Mouse (Mus musculus) retina, adult 2 months (tissue): Measurements from ENCODE around the gene Zswim8.

Experiments used
- DNase-seq: peaks from one replicate; pipeline ENCODE4 v3.0.0-alpha.2; 2012; ENCODE audit warnings: low read depth, low spot score

The Zswim8 gene

DNA sequence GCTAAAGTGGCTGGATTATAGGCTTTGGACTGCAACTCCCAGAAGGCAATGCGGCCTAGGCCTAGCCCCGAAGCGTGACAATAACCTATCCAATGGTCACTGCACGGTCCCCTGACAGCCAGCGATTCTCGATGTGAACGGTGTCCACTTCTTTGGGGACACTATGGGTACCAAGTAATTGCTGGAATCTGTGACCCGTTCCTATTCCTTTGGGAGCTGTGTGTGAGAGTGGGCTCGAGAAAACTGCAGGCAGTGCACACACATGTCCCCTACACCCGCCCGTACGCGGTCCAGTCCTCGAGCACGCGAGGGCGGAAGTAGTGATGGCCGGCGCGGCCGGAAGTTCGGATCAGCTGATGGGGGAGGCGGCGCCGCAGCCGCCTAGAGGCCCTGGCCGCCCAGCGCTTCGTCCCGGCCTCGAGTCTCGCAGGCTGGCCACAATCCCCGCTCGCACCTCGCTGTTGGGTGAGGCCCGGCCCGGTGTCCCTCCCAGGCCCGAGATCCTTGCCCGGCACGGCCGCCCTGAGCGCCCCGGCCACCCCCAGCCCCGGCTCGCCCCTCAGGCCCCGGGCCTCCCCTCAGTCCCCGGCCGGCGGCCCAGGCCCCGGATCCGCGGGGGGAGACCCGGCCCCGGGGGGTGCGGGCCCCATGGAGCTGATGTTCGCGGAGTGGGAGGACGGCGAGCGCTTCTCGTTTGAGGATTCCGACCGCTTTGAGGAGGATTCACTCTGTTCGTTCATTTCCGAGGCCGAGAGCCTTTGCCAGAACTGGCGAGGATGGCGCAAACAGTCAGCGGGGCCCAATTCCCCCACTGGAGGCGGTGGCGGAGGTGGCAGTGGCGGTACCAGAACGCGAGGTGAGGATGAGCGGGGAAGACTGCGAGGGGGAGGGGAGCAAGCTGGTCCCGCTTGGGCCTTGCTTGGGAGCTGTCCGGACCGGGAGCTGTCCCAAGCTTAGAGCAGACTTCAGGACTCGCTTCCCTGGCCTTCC, at the start of gene Zswim8:
TSS of gene Zswim8 (plus strand) at position 352 of the 990 bp plus-strand sequence.
- peak; percentile 84 for DNase-seq

DNA sequence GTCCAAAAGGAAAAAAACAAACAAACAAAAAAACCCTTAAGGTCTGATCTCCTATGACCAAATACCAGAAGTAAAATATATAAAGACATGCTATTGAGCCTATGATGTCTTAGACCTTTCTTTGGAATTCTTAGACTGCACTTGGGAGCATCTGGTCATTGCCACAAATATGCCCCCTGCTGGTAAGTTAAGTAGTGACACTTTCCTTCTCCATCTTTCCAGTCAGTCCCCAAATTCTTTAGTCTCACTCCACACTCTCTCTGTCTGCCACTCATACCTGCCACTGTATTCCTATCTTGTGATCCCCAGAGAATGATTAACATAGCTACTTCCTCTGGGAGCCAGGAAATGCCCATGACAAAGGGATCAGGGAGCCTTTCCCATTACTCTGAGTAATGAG, 49.0 kb upstream of the Zswim8 start:
- DNase-seq: no peak

DNA sequence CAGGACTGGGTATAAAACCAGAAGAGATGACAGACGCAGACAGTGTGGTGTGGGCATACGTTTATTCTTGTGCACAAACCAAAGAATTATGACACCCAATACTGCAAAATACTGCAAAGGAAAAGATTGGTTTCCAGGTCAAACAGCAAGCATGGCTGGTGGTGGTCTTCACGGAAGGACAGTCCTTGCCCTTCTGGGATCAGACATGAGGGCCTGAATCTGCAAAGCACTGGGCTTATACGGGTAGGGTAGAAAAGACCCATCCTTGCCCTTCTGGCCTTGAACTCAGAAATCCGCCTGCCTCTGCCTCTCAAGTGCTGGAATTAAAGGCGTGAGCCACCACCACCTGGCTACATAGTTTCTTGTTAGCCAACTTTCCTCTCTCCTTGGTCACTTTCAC, 48.5 kb upstream of the Zswim8 start:
- no peak for DNase-seq

DNA sequence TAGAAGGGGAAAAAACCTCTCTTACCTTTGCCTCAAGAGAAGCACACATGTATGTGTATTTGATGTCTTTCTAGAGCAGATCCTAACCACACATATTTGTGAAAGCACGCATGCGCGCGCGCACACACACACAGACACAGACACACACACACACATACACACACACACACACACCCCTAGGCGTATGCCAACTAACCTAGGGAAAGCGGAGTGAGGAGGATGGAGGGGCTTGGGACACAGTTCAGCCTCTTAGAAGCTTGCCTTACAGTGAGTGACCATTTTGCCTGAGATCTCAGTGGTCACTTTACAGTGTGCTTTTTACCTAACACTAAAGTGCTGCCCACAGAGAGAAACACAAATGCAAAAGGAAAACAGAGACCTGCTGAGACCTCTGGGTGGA, 47.7 kb upstream of the Zswim8 start:
- DNase-seq: no peak

DNA sequence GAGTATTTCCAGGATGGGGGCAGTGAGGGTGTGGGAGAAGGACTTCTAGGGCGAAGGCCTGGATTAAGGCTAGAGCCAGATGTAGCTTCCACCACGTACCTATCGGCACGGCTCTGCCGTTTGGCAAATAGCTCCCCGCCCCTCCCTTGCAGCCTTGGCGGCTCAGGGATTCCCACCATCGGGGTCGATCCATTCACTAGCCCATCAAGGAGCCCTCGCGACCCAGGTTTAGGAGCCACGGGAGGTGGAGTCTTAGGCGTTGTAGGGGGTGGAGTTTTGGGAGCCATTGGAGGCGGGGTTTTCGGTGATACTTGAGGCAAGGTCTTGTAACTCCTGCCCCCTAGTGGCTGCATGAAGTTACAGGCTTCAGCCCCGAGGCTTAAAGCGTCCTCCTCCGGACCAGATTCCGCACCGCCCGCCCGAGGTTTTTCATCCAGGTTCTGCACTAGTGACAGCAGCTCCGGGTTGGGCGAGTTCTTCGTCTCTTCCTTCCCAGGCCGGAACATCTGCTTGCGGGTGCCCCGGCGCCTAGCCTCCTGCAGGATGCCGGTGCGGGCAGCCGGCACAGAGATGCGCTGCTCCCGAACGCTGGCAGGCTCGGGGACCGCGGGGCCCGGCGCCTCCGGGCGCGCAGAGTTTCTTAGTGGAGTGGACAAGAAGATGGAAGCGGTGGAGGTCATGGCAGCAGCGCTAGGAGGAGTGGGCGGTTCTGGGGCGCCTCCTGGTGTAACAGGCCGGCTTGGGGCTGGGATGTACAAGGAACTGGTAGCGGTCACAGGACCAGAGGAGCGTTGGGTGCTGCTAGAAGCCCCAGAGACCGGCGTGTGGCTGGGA, 46.3 kb upstream of the Zswim8 start:
- DNase-seq: peak; percentile 91

DNA sequence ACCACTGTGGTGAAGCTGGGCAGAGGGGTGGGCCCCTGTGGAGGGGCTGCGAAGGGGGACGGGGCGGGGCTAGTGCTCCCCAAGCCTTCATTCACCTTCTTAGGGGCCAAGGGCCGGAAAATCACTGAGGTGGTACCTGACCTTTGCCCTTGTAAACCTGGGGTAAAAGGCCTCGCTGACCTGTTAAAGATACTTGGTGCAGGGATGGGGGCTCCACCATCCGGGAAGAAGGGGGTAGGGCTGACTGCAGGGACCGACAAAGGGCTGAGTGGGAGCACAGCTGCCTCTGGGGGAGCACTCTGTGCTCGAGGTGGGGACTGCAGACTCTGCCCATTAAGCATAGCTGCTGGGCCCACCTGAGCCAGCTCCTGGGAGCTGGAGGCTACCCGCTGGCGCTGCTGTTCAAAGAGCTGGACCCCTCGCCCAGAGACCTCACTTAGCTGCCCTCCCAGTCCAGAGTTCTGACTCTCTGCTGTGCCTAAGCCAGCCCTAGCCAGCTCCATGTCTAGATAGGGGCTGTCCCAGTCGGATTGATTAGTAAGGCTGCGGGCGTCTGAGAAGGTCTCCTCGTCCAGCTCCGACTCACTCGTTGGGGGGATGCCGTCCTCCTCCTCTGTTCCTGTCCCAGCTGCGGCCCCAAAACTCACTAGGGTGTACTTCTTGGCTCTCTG, 45.6 kb upstream of the Zswim8 start:
- DNase-seq: no peak

DNA sequence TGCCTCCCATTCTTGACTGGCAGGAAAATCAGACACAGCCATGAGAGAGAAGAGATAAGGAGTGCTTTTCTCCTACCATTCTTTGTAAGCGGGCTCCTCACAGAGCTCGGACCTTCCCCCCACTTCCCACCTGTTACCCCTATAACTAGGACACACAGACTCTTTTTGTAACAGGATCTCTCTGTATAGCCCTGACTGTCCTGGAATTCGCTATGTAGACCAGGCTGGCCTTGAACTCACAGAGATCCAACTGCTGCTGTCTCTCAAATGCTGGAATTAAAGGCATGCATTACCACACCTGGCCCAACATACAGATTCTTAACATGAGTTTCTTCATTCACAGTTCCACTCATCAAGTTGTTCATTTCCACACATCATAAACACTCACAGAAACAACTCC, 44.6 kb upstream of the Zswim8 start:
- DNase-seq: no peak

DNA sequence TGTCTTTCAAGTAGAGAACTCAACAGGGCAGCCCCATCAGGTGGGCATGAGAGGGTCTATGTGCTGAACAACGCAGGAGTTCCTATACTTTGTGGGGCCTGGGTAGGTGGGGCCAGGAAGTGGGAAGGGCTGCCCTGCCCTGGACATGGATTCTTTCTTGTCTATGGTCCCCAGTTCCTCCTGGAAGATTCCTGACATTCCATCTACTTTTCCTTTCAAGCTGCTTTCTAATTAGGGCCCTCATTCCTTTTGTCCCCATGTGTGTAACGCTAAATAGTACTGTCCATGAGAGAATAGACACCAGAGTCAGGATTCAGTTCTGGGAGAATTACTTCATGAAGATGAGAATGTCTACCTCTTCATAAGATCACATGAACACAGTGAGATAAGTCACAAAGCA, 43.8 kb upstream of the Zswim8 start:
- no peak for DNase-seq

DNA sequence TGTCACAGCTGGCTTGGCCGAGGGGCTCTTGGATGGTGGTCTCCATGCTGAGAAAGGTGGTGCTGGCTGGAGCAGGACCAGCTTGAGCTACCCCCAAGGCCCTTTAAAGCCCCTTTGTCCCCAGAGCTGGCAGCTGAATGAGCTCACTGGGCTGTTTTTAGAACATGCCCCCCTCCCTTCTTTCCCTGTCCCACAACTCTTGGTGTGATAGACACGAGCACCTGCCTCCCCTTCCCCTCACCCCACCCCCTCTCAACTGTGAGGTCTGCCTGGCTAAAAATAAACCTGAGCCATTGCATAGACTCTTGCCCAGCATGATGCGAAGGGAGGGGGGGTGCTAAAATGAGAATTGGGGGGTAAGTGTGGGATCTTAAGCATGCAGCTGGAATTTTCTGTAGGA, 42.9 kb upstream of the Zswim8 start:
- no peak for DNase-seq

DNA sequence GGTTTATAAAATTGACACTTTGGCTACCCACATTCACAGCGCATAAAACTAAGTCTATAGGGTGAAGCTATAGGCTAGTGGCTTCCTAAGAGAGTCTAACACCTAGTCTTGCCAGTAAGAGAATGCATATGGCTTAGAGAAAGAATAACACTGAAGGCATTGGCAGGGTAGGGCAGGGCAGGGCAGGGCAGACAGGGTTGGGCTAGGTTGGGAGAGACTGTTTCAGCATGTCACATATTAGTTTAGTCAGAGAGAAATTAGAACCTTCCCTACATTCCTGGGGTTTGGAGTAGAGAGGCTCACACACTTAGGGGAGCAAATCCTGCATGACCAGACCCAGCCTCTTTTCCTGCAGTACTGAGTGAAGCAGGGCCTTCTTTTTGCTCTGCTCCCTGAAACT, 39.9 kb upstream of the Zswim8 start:
- no peak for DNase-seq

DNA sequence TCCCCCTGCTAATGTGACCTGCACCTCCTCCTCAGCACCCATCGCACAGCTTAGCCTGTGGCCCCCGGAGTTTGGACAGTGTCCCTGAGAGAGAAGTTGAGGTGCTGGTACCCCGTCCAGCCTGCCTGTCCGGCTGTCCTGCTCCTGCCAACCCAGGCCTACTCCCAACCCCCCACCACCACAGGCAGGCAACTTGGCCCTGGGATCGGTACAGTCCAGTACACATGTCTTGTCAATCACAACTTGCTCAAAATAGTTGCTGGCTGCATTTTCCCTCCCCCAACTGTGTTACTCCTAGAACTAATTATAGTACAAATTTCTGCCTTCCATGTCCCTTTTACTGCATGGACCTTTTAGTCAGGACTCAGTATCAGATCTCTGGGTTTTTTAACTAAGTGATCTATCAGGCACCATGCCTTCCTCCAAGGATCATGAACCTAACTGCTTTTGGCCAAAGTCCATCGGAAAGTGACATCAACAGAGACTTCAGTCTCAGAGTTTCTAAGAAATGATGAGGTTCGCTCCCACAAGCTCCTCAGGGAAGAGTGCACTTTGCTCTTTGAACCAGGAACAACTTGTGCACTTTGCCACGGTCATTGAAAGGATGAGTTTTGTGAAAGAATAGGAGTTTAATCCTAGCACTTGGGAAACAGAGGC, 39.1 kb upstream of the Zswim8 start, which contains the start of gene Synpo2l:
TSS of gene Synpo2l (minus strand) at position 201 of the 657 bp plus-strand sequence.
- no peak for DNase-seq

DNA sequence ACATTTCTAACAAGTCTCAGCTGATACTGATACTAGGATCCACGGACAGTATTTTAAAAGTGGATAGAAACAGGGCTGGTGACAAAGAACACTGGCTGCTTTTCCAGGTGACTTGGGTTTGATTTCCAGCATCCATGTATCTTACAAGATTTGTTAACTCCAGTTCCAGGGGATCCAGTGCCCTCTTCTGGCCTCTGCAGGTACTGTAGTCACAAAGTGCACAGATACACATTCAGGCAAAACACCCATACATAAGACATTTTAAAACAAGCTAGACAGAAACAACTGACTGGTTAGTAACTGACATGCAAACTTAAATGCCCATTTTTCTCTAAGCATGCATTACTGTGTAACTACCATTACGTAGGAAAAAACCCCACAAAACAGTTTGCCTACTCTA, 34.4 kb upstream of the Zswim8 start:
- DNase-seq: no peak

DNA sequence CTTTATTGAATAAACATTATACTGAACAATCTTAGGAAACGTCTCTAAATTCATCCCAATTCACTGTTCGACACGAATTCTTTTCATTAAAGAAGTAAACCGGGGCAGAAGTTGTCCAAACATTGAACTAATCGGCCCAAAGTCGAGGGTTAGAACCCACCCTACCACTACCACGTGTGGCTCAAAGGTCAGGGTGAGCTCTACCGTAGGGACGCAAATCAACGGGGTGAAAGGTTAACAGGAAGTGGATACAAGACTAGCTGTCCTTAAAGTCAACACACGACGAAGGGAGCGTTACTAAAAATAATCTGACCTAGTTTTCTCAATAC, 33.7 kb upstream of the Zswim8 start:
- no peak for DNase-seq

DNA sequence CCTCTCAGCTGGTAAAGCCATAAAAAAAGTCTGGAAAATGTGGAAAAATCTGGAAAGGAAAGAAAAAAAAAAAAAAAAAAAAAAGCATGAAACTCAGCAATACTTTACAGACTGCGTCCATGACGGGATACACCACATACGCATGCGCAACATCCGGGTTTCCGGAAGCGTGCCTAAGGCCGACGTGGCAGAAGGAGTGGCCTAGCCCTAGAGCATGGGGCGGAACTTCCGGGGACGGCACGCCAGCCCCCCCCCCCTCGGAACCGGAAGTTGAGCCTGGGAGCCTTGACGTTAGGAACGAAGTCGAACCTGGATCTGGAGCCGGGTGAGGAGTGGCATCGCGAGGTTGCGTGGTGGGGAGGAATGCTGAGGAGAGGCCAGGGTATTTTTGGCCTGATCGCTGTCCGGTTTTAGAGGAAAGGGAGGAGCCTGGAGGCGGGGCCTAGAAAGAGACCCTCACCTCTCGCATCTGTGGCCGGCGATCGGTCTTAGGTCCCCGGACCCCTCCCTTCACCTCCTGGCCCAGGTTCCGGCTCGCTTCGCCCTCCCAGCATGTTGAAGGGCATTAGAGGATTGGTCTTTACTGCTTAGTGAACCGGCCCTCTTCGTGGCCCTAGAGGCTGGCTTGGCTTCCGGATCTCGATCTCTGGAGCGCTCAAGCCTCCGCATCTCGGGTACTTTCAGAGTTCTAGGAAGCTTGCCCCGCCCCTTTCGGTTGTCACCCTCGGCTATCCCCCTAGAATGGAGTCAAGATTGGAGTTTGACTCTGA, 33.1 kb upstream of the Zswim8 start, which contains the start of gene Sec24c:
TSS of gene Sec24c (plus strand) at position 245 of the 770 bp plus-strand sequence.
- peak; percentile 99 for DNase-seq

DNA sequence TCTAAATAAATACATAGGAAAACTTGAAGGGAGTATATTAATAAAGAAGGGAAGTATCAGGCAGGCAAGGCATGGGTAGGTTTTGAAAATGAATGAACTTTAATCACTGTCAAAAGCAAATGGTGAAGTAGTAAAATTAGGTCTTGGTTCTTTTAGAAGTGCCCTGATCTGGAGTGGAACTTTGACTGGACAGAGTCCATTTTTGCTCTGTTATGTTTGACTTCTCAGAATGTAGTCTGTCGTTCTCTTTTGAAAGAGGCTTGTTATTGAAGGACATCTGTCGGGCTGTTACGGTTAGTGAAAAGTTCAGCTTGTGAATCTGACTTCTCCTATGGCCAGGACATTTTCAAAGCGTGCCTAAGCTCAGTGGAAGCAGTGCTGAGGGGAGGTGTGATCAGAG, 29.4 kb upstream of the Zswim8 start:
- no peak for DNase-seq

DNA sequence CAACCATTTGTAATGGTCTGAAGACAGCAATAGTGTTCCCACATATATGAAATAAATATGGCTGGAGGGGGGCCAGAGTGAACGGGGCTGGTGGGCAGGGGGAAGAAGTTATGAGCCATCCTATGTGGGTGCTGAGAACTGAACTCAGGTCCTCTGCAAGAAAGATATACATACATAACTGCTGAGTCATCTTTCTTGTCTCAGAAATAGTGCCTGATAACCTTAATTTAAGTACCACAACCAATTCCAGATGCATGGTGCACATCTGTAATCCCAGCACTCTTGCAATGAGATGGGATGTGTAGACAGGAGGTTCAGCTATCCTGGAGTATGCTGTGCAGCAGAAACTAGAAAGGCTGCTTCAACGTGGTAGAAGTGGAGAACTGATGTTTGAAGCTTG, 25.6 kb upstream of the Zswim8 start:
- no peak for DNase-seq

DNA sequence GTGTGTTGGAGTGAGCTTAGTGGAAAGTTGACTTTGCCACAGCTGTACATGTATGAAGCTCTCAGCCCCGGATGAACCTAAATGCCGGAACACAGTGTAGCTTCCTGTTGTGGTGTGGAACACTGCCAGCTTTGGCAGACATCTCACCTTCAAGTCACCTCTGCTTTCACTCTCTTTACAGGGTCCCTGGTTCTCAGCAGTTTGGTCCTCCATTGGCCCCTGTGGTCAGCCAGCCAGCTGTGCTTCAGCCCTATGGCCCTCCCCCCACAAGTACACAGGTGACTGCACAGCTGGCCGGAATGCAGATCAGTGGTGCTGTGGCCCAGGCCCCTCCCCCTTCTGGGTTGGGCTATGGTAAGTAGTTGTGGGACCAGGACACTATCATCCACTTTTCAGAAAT, 24.9 kb upstream of the Zswim8 start:
- DNase-seq: no peak

DNA sequence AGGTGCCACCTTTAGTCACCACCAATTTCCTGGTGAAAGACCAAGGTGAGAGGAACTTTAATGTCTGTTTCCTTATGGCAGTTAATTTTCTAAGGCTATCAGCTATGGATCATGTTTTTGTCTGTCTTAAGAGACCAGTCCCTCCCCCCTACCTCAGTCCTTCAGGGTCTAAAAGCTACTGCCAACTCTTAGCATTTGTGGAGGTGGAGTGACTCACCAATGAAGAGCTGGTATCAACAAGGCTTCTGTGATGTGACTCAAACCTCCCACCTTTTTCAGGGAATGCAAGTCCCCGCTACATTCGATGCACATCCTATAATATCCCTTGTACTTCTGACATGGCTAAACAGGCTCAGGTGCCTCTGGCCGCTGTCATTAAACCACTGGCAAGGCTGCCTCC, 20.8 kb upstream of the Zswim8 start:
- DNase-seq: no peak

DNA sequence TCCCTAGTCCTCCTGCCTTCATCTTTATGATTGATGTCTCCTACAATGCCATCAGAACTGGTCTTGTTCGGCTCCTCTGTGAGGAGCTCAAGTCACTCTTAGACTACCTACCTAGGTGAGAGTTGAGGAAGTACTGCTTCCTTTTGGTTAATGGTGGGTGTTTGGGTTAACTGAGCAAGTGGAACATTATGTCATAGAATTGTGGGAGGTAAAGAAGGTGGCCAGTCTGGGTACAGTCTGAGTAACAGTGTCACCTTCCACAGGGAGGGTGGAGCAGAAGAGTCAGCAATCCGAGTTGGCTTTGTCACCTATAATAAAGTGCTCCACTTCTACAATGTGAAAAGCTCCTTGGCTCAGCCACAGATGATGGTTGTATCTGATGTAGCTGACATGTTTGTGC, 18.3 kb upstream of the Zswim8 start:
- DNase-seq: no peak

DNA sequence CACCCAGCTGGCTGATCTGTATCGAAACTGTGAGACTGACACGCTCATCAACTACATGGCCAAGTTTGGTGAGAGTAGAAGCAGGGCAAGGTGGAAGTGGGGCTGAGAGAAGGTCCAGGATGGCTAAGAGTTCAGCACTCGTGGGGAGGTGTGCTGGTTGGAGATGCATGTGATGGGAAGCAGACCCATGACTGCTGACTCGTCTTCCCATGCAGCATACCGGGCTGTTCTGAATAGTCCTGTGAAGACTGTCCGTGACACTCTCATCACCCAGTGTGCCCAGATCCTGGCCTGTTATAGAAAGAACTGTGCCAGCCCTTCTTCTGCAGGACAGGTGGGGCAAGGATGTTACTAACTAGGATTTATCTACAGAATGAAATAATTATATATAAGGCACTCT, 15.6 kb upstream of the Zswim8 start:
- DNase-seq: no peak
